Mouse (Mus musculus): ENCODE results near the gene Ppp2r2d.

- TF ChIP-seq POLR2A (IDR thresholded peaks at IDR 0.05; ENCODE audit: insufficient read depth, low read depth, low read length) (no peak), CTCF (IDR thresholded peaks at IDR 0.05; ENCODE audit: insufficient read depth, low read depth, low read length) (no peak)
These were observed 18.9 kb downstream of the Ppp2r2d start for GRCm38 (mm10) chr7:138864776-138865175.
